Mouse (Mus musculus) erythroblast, adult 5-6 weeks (primary cell): ENCODE data around the gene Gm20479. TPM values are rescaled to one million over a fixed set of nuclear protein-coding genes. Genes with fewer than 3 reads are reported as not detected.

Experiments
- ATAC-seq: replicated peaks from 2 replicates; pipeline ENCODE4 v1.8.0; 2016; ENCODE audit warnings: moderate number of reproducible peaks, mild to moderate bottlenecking, moderate TSS enrichment, inconsistent platforms; ENCODE audit not compliant: poor library complexity, low FRiP score, severe bottlenecking
- total RNA-seq, 2 experiments: library from RNA; stranded (forward) in 1 of 2; stranded (reverse) in 1 of 2; fragments of 150-400 nt in 1 of 2; fragments of 200-764, 138-1000 nt in 1 of 2; gene quantifications; 2 replicates each; pipeline versions ENCODE4 v1.2.3 to v1.2.4; 2015 to 2017; ENCODE audit warnings: low replicate concordance in 2 of 2

Gm20479 gene
- not detected in 2 replicates for total RNA-seq (2015; ENCODE audit: low replicate concordance)
- total RNA-seq (2017; ENCODE audit: low replicate concordance) = not detected in 2 replicates

DNA sequence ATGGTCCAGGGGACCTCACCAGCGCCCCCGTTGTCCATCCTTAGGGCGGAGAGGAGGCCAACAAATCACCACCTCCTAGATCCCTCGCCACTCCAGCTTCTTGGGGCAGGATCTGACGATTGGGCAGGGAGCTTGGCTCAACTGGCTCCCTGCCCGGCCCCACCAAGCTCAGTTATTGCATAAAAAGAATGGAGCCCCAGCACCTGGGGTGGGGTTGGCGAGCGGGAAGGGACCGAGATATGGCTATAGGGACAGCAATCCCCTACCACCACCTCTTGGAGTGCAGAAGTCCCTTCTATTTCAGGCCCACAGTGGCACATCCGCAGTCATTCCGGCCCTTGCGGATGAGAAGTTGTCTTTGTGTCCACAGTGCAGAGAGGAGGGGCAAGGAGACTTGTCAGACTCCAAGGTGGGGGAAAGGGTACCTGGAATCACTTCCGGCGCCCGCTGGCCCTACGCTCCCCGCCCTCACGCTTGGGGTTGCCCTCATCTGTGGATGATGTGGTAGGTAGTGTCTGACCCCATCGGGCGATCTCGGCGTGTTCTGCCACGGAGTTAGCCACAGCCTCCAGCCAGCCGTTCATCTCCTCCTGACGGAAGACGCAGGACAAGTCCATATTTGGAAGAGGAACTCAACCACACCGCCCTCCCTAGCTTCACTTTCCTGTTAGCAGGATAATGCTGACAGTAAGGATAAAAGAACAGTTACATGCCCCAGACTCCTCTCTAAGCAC, at the start of gene Gm20479:
Gm20479 (minus strand) TSS at position 559 of the 734 bp plus-strand sequence.
- no peak for ATAC-seq

DNA sequence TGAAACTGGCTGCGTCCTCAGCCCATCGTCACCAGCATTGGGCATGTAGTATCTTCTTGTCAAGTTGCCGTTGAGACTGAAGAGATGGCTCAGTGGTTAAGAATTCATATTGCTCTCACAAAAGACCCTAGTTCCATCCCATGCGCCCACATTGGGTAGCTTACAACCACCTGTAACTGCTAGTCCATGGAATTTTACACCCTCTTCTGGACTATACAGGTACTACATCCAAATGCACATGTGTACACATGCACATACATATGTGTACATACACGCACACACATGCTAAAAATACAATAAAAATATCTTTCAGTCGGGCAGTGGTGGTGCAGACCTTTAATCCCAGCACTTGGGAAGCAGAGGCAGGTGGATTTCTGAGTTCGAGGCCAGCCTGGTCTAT, 49.3 kb upstream of the Gm20479 start:
- 0 out of 2 replicates have a peak, but pooled peaks have one; percentile 51 for ATAC-seq

DNA sequence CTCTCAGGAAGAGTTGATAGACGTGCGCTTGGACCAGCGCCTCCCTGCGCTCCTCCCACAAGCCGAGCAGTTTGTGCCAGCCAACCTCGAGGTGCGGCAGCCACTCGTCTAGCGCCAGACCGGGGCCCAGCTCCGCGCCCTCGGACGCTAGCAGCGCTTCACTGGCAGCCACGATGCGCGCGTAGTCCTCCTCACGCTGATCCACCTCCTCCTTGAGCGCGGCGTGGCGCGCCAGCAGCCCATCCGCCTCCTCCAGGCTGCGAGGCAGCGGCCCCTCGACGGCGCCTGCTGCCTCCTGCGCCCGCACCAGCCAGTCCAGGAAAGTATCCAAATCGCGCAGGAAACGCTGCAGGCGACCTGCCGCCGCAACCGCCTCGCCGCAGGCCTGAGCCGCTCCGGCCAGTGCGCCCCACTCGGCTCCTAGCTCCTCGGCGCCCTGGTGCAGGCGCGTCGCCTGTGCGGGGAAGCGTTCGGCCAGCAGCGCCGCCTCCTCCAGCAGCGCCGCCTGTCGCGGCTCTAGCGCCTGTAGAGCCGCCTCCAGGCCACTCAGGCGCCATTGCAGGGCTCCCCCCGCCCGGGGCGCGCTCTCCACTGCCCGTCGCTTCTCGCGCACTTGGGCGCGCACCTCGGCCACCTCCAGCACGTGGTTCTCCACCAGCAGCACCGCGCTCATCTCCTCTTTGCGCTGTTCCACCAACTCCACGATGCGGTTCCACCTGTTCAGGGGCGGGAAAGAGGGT, 47.2 kb upstream of the Gm20479 start:
- no peak for ATAC-seq

DNA sequence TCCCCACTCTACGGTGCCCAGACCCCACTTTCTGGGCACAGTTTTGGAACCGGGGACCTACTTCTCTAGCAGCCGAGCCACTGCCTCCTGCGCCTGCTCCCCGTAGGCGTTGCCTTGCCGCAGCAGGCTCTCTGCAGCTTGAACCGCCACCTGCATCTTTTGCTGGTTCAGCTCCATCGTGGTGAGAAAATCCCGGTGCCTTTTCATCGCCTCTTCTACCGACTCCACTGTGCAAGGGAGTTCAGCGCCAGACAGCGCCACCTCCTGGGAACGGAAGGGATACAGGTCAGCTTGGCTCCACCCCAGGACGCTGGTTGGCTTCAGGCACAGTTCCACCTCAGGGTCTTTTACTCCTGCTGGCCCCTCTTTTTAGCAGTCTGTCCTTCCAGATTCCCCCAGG, 45.5 kb upstream of the Gm20479 start:
- peak; percentile 71 for ATAC-seq

DNA sequence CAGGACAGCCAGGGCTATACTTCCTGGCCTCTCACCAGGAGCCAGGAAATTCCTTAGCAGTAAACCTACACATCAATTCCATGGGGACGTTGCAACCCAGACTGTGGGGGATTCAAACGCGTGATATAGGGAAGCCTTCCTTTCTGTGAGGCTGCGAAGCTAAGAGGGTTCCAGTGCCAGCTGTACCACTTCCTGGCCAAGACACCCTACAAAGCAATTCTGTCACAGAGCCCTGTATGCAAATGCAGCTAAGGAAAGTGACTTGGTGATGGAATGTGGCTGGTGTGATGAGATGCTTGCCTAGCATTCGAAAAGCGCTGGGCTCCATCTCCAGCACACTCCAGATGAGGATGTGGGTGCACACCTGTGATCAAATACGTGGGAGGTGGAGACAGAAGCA, 43.3 kb upstream of the Gm20479 start:
- ATAC-seq = no peak

DNA sequence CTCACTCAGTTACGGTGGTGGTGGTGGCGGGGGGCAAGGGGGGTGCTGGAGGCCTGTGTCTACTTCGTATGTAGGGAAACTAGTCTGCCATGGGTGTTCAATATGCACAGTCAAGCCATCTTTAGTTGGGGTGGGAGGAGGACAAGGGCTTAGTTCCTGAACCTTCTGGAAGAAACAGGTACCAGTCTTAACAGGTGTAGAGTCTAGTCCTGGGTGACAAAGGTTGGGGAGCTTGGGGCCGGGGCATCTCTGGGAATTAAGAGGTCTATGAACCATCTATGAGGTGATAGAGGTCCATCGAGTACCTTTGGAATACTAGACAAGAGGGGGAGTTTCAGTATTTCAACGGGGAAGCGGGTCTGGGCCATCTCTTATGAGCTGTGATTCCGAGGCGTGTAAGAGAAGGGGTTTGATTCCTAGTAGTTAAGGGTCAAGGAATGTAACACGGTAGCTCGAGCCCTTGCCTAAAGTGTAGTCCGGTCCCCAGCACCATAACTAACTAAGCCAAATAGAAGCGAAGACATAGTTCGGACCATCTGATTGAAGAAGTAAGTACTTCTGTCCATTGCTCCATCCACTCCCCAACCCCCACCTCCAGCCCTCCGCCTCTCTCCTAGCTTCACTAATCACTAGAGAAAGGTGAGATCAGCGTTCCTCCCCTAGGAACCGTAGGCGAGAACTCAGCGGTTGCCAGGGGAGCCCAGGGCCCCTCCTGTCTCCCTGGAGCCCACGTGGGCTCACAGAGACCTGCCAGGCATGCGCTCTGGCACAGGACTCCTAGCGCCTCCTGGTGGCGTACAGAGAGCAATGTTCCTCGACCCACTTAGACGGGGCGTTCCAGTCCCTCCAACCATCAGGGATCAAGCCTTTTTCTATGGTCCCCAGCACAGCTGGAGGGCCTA, 40.1 kb upstream of the Gm20479 start:
- peak; percentile 90 for ATAC-seq

DNA sequence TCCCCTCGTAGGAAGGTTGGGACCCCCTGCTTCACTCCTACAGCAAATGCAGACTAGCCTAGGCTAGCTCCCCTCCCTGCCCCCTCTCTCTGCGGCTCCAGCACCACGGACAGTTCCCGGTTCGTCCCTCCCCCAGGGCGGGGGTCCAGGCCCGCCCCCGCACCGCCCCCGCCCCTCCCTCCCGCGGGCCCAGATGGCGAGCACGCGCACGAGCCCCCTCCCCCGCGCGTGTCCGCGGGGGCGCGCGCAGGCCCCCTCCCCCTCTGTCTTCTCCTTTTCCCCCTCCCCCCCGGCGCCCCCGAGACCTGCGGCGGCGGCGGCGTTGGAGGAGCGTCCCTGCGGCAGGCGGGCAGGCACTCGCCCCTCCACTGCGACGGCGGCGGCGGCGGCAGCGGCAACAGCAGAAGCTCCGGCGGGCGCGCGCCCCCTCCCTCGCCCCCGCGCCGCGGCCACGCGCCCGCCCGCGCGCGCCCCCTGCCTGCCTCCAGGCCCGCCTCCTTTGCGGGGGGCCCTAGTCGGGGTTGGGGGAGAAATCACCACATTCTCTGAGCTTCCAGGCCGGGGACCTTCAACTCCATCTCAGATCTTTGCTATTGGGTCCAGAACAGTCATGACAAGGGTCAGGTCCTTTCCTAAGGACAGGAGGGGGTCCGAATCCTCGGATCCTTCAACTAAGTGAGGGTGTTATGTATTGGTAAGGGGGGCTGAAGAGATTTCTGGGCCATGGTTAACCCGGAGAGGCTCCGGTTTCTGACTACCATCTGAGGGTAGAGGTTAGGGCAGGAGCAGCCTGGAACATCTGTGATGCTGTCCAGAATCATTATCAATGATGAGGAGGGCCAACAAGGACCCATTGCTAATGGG, 39.2 kb upstream of the Gm20479 start:
- no peak for ATAC-seq

DNA sequence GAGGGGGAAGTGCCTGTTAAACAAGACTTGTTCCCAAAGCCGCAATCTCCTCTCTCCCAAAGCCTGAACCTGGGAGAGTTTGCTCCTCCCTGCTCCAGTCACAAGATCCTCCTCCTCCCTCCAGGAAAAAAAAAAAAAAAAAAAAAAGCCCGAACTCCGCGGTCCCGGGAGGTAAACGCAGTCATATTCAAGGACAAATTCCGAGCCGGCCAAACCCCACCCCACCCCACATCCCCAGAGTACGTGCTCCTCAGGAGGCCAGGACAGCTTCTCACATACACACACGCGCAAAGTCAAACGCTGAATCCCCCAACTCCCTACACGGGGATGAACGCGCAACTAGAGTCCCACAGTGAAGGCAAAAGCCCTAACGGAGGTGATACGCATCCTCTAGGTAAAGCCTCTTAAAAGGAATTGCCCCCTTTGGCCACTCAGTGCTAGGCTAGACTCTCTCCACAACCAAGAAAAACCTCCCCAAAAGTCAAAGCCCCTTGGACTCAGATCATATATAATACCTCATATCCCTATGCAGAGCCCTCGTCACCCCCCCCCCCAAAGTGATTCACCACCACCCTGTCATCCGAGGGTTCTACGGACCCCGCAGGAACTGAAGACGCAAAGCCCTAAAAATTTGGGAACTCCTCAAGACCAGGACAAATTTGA, 38.4 kb upstream of the Gm20479 start:
- no peak for ATAC-seq

DNA sequence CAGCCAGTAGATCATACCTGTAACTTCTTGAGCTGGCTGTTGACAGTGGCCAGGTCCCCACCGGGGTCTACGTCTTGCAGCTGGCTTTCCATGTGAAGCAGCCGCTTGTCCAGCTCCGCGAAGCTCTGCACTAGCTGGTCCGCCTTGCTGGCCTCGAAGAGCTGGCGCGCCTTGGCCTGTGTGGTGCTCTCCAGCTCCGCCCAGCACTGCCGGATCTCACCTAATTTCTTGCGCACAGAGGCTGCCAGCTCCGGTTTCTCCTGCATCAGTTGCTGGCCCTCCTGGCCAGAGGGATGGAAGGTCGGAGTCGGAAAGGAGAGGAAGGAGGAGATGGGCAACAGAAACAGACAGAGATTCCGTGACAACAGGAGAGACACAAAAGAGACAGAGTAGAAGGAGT, 34.2 kb upstream of the Gm20479 start:
- no peak for ATAC-seq

DNA sequence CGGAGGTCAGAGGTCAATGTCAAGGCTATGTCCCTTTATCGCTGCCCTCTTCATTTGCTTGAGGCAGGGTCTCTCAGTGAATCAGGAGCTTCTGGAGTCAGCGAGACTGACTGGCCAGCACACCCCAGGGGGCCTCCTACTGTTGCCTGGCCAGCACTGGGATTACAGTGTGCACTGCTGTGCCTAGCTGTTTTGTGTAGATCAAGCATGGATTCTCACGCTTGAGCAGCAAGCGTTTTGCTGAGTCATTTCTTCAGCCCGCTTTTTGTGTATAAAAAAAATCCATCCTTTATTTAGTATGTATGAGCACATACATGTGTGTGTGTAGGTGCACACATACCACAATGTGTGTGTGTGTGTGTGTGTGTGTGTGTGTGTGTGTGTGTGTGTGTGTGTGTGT, 32.0 kb upstream of the Gm20479 start:
- no peak for ATAC-seq

DNA sequence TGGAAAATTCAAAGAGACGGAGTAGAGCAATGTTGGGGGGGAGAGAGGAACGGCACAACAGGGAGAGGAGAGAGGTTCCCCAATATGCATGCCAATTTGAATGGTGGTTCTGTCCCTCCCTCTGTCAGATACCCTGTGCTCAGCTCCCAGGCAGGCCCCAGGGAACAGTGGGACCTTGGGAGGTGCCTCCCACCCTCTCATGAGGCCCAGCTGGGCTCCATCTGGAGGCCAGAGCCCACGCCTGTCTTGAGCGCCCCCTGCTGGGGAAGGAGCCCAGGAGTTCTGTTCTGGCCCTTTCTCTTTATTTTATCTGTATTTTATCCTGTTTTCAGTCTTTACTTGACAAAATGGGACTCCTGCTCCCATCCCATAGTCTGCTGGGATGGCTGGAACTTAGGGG, 27.5 kb upstream of the Gm20479 start:
- ATAC-seq = peak; percentile 48; the same call in 1 of the 2 replicates

DNA sequence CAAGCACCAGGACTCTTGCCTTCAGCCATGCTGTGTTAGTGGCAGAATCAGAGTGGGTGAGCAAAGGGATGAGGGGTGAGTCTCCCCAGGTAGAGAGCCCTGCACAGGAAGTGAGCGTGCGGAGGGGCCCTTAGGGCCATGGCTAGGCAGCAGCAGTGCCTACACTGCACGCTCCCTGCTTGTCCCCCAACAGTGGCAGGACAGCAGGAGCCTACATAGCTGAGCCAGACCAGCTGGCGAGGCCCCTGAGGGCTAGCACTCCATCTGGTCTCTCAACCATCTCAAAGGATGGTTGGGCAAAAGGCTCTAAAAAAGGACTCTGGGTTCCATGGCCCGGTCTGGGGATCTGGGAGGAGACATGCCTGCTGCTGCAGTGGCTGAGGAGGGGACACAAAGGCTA, 26.9 kb upstream of the Gm20479 start:
- no peak for ATAC-seq

DNA sequence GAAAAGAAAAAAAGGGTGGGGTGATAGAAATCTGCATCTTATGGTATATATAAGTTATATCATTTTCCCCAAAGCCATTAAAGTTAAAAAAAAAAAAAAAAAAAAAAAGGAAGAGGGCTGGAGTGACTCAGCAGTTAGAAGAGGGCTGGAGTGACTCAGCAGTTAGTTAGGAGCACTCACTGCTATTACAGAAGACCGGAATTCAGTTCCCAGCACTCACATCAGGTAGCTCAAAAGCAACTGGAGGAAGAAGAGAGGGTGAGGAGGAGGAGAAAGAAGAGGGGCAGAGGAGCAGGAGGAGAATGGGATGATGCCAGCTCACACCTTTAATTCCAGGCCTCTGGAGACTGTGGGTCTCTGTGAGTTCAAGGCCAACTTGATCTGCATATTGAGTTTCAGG, 26.0 kb upstream of the Gm20479 start:
- peak; percentile 84 for ATAC-seq

DNA sequence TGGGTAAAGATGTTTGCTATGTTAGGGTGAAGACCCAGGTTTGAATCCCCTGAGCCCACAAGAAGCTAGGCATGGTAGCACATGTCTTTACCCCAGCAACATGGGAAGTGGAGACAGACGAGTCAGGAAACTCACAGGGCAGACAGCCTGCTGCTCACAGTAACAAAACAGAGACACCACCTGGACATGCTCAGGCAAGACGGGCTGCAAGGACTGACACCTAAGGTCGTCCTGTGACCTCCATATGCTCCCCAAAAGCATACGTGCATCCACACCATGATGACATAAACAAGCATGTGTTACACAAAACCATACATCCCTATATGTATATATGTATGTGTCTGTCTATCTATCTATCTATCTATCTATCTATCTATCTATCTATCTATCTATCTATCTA, 24.3 kb upstream of the Gm20479 start:
- no peak for ATAC-seq

DNA sequence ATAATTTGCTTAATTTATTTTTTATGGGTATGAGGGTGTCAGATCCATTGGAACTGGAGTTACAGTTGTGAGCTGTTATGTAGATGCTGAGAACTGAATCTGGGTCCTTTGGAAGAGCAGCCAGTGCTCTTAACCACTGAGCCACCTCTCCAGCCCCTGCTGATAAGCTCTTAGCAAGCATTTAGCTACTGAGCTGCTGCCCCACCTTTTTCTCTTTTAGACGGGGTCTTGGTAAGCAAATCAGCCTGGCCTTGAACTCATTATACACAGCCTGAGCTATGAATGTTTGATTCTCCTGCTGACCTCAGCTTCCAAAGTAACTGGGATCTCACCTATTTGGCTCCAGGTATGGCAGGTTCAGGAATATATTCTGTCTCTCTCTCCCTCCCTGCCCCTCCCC, 23.8 kb upstream of the Gm20479 start:
- no peak for ATAC-seq

DNA sequence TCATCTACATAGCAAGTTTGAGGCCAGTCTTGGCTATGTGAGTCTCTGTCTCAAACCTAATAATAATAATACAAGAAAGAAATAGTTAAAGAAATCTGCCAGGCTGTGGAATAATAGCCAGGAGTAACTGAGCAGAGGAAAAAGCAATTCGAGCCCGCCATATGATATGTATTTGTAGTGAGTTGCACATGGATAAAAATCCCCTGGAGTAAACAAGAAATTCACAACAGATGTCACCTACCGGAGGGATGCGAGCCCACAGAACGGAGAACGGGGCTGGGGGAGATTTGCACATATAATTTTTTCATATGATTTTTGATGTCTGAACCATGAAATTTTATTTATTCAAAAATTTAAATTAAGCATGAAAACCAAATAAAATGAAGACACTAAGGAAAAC, 22.6 kb upstream of the Gm20479 start:
- no peak for ATAC-seq

DNA sequence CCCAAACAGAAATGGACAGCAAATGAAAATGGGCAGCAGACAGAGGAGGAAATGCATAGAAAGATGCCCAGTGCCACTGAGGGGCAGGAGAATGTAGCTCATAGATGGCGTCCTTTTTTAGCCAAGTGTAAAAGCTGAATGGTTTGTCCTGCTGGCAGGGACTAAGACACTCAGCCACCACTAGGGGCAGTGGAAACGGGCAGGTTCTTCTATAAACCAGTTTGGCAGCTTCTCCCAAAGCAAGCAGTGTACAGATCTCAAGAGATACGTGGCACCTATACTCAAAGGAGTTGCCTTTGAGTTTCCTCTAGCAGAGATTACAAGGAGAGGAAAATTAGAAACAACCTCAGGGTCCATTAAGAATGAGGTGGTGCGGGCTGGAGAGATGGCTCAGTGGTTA, 21.2 kb upstream of the Gm20479 start:
- no peak for ATAC-seq

DNA sequence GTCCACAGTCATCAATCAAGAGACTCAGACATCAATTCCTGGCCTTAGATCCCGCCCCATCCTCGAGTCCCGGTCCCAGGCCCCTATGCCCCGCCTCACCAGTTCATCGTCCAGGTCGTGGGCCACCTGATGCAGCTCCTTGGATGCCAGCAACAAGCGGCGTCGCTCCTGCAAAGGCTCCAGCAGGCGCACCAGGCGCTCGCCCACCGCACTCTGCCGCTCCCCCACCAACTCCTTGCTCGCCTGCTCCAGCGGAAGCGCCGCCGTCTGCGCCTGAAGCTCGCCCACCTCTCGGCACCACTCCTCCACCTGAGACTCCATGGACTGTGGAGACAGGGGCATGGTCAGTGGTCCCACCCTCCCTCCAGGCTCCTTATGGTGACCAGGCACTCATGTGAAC, 18.1 kb upstream of the Gm20479 start:
- no peak for ATAC-seq
